Mouse (Mus musculus) c-Kit-positive CD71-positive TER-119-positive erythroid progenitor cells, embryonic 14.5 days (primary cell): Measurements from ENCODE around the gene Oosp3.

Experiments
- DNase-seq: peaks from one replicate; pipeline ENCODE4 v3.0.0-alpha.2; 2013; ENCODE audit warnings: low spot score

Oosp3 gene

DNA sequence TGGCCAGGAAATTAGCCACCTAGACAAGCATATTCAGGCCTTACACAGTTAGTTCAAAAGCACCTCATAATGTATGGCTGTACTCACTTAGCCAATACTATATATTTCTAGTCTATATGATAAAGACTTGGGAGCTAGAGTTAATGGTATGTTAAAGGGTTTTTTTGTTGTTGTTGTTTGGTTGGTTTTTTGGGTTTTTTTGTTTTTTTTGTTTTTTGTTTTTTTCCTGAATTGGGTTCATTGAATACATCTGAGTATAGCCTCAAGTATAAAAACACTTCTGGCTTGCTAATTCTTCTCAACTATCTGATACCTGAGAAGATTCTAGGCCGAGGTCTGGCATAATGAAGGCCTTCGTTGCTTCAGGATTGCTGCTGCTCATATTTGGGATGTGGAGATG is at the start of gene Oosp3:
Gene Oosp3 (plus strand): TSS at position 301 of the 400 bp plus-strand sequence.
- no peak for DNase-seq

DNA sequence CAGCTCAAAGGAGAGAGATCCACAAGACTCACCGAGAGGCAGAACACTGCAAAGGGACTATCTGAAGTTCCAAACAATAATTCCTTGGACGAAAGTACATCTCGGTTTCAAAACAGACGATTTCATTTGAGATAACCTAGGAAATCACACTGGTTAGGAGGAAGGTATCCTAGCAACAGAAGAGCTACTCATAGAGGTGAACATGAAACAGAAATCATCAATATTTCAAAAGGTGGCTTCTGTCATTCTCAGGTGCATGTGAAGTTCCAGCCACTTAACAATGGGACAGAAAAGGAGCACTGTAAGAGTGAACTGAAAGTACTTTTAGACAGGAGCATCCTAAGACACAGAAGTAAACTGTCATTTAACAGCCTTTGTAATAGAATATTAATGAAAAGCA is 47.3 kb upstream of the Oosp3 start:
- DNase-seq: no peak

DNA sequence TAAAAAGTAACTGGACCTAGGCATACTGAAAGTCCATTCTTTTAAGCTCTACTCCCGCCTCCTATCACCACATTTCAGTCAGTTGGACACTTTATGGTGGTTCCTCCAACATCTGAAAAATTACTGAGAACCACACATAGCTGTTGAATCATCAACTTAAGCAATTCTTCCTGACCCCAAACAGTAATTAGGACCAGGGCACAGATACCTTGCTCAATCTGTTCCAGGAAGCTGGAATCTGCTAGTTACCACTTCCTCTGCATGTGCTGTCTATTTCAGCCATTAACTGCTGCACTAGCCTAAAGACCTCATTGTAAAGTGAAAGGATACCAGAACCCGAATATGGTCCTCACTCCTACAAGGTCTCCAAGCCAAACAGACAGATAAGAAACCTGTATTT is 37.7 kb upstream of the Oosp3 start:
- no peak for DNase-seq

DNA sequence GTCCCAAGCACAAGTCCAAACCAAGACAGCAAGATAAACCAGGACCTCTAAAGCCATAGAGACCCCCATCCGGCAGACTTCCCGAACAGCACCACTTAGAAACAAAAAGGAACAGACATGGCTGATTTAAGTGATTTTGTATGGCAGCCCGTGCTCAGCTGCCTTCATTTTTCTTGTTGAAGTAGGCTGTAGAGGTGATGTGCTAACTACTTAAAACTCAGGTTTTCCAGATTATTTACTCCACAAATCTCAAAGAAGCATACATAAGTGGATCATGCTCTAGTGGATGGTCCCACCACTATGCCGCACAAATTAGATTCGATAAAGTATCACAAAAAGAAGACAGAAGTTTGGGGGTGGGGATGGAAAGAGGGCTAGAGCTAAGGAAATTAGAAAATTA is 36.4 kb upstream of the Oosp3 start, which contains the start of gene Oosp2:
Gene Oosp2 (minus strand): TSS at position 101 of the 400 bp plus-strand sequence.
- no peak for DNase-seq

DNA sequence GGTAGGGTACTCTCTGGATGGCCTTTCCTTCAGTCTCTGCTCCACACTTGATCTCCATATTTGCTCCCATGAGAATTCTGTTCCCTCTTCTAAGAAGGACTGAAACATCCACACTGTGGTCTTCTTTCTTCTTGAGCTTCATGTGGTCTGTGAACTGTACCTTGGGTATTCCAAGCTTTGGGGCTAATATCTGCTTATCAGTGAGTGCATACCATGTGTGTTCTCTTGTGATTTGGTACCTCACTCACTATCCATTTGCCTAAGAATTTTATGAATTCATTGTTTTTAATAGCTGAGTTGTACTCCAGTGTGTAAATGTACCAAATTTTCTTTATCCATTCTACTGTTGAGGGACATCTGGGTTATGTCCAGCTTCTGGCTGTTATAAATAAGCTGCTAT is 35.3 kb upstream of the Oosp3 start:
- peak; percentile 29 for DNase-seq

DNA sequence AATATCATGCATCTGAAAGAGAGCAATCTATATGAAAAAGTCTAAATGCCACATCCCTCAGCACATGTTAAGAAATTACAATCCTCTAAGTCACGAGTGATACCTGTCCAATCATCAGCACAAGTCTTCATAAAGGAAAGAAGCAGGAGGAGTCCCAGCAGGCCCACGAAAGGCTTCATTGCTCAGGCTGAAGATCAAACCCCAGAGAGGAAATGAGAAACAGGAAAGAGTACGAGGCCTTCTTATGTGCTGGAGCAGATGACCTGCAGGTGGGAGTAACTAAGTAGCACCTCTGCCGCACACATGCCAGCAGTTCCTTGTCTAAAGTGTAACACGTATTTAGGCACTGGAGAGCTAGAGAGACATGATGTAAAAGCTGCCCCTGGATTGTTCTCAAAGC is 6.0 kb upstream of the Oosp3 start, which contains the start of gene Oosp1:
Gene Oosp1 (minus strand): TSS at position 312 of the 400 bp plus-strand sequence.
- DNase-seq: no peak

DNA sequence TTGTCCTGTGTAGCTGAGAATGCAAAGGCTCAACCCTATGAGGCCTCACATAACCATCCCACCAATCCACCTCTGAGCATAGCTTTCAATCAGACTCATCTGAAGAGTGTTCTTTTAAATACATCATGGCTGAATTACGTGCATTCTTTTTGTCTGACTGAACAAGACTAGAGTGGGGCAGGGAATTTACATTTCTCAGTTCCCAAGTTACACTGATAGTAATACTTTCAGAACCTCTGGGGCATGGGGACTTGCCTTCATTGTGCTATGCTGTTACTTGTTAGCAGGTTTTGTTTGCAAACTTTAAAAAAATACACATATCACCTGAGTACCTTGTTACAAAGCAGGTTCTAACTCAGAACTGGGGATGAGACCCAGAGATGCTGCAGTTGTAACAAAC is 5.4 kb upstream of the Oosp3 start:
- DNase-seq: no peak

DNA sequence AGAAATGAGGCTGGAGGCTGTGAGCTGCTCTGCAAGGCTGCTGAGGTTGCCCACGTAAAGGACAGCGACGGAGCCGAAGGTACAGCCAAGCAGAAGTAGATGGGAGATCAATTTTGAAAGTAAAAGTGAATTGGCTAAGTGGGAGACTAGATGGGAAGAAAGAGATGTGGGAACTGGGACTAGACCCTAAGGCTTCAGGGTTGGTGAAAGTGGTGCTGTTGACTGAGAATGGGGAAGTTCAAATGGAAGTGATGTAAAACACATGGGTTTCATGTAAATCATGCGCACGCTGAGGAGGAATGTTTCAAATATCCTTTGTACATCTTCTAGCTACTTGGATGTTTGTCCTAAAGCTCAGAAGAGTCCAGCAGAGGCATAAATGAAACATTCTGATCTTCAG is 1.5 kb downstream of the Oosp3 start:
- DNase-seq: no peak

DNA sequence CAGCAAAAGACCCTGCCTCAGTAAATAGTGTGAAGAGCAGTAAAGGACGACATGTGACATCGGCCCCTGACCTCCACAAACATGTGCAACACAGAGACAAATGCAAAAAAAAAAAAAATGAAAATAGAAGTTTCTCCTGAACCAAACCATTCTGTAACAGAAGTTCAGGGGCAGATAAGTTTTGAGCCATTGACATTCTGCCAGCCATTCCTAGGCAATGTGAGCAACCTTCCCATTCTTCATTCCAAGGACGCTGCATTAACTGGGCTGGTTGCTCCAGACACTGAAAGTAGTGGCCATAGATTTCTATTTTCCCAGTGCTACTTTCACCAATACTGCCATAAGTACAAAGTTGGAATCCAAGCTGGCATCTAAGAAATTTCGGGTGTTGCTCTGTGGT is 15.6 kb downstream of the Oosp3 start:
- no peak for DNase-seq

DNA sequence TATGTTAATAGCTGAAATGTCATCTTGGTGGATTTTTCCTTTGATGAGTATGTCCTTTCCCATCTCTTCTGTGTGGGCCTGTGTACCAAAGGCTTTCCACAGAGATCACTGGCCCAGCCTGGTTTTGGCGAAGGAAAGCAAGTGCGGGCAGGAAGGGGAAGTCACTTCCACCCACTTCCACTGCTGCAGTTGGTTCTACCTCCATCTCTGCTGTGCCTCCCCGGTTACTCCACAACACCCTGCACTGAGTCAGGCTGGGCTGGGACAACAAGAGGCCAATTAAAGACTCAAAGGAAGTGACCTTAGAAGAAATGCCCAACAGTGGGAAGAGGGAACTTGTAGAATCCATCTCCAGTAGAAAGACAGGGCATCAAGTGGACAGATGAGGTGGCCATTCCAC is 23.2 kb downstream of the Oosp3 start:
- DNase-seq: no peak

DNA sequence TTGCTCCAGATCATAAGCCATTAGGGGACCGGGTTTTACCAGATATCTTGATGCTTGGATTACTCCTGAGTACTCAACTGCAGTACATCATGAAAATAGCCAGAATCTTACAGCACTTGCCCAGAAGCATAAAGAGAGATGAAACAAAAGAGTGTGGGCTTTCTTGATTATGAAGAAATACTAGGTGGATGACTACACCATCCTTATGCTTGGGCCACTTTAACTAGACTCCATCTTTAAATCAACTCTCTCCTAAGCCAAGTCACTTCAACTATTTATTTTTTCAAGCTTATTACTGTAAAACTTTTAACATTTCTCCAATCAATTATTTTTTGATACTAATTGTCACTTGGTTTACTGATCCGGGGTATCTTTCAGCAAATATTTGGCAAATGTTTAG is 27.0 kb downstream of the Oosp3 start:
- DNase-seq: no peak

DNA sequence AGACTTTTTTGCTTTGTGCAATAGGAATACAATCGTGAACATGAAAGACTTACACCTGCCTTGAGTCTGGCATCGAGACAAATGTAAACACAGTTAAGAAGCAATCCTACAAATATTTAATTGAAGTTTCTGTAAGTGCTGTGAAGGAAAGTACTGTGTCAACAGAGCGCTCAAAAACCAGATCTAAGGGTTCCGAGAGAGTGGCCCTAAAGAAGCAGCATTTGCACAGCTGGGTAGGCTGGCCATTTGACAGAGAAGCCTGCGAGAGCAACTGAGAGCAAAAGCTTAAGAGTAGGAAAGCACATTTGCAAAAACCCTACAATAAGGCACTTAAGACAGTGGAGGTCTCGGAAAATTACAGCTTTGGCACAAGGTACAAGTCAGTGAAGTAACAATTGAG is 27.4 kb downstream of the Oosp3 start:
- DNase-seq: no peak

DNA sequence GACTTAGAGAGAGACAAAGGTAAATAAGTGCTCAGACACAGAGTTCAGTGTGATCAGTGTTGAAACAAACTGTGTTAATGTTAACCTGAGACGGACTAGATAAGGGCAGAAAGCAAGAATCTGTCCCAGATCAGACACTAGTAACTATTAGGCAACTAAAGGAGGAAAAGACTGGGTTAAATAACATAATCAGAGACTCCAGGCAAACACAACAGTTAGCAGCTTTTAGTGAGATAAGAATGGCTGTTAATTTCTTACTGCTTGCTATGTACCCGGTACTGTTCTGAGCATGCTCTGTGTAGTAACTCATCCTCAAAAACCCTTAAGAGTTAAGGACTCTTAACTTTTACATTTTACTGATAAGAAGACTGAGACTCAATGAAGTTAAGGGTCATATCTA is 29.1 kb downstream of the Oosp3 start:
- DNase-seq: peak; percentile 56

DNA sequence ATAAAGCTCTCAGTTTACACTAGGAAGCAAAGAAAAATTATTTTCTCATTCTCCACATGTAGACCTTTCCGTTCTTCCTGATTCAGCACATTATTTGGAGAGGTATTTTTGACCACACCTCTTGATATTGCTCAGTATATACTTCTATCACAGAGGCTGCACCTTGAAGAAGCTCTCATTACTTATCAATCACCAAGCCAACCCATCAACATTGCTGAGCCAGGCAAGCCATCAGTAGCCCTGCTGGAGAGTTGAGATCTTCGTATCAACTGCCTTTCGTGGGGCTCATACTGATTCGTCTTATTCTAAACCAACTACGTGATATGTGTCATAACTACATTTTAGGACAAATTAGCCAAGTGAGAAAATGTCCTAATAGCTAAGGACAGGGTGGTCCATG is 30.4 kb downstream of the Oosp3 start:
- DNase-seq: peak; percentile 62

DNA sequence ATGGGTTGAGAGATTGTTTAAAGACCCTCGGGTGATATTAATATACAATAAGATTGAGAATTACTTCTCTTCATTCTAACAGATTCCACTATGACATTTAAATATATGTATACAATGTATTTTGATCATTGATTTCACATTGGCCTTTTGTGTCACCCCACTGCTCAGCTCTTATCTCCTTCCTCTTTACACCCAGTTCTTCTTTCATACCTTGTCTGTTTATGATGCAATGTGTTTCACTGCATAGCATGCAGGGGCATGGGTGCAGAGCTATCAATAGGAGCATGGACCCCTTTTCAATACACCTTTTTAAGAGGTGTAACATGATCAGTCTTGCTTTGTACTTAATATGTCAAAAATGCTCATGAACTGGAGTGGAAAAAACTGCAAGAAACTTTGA is 33.4 kb downstream of the Oosp3 start:
- no peak for DNase-seq

DNA sequence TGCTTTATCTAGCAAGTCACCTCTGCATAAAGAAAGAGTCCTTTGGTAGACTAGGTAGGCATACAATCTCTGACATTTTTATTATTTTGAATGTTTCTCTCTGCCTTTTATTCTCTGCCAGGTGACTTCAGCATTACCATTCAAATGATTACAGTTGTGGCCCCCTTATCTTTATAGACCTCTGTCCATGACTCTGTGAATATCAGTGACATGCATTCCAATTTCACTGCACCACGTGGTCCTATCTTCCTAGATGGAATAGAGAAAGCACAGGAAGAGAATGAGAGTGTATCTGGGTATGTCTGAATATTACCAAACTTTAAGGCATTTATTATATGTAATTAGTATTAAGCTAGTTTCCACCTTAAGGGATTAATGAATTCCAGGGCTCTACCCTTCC is 39.6 kb downstream of the Oosp3 start:
- peak; percentile 26 for DNase-seq

DNA sequence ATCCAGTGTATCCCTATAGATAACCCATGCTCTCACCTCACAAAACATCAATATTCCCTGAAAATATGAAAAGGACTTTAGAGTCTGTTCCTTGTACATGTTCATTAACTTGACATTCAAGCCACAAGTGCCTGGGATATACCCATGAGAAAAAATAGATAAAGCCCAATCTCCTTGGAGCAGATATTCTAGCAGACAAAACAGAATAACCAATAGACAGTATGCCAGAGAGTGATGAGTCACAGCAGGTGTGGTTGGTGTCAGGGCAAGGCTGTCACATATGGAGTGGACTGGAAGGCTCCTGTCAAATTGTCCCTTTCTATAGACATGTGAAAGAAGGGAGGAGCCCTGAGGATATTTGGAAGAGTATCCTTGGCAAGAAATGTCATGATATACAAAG is 48.8 kb downstream of the Oosp3 start:
- DNase-seq: peak; percentile 55

DNA sequence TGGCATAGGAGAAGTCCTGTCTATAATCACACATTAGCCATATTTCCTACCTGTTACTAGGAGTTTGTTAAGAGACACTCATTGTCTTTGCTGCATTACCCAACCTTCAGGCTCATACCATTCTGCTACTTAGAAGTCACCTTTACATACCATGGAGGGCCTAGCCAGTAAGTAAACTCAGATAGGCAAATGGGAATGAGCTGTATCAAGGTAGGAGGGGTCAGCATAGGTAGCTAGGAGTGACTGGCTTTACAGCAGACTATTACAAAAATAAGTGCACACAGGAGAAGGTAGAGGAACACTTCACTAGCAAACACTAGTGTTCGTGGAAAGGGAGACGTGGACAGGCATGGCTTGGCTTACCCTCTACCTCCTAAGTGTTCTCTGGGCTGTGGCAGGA is 50.4 kb downstream of the Oosp3 start, which contains the start of gene Gif:
Gene Gif (plus strand): TSS at position 257 of the 400 bp plus-strand sequence.
- no peak for DNase-seq
